Mouse (Mus musculus): Measurements from ENCODE around the gene A730071L15Rik. TPM values are rescaled to one million over a fixed set of nuclear protein-coding genes. Genes with fewer than 3 reads are reported as not detected.

A730071L15Rik gene
- polyA plus RNA-seq (2017; shearing (Covaris generic)): not detected

GRCm38 (mm10) chr11:6199410-6200086 is at the start of gene A730071L15Rik:
Gene A730071L15Rik (plus strand): TSS chr11:6200029.
- peak; percentile 20 for ATAC-seq

GRCm38 (mm10) chr11:6152864-6153263 is 47.0 kb upstream of the A730071L15Rik start:
- peak; percentile 73 for ATAC-seq

- ATAC-seq: no peak
Observed at GRCm38 (mm10) chr11:6154211-6154701, 45.6 kb upstream of the A730071L15Rik start.

GRCm38 (mm10) chr11:6156651-6157050 is 43.2 kb upstream of the A730071L15Rik start:
- no peak for ATAC-seq

GRCm38 (mm10) chr11:6157119-6157518 is 42.7 kb upstream of the A730071L15Rik start:
- no peak for ATAC-seq

GRCm38 (mm10) chr11:6158515-6158914 is 41.3 kb upstream of the A730071L15Rik start:
- ATAC-seq: no peak

- no peak for ATAC-seq
Observed at GRCm38 (mm10) chr11:6159704-6160275, 40.0 kb upstream of the A730071L15Rik start.

- ATAC-seq: no peak
Observed at GRCm38 (mm10) chr11:6160663-6161271, 39.1 kb upstream of the A730071L15Rik start.

- ATAC-seq: no peak
Observed at GRCm38 (mm10) chr11:6161549-6161948, 38.3 kb upstream of the A730071L15Rik start.

- ATAC-seq: no peak
Observed at GRCm38 (mm10) chr11:6163062-6163461, 36.8 kb upstream of the A730071L15Rik start.

GRCm38 (mm10) chr11:6163706-6164105 is 36.1 kb upstream of the A730071L15Rik start:
- ATAC-seq: peak; percentile 29

- ATAC-seq: no peak
Observed at GRCm38 (mm10) chr11:6164781-6165180, 35.0 kb upstream of the A730071L15Rik start.

- no peak for ATAC-seq
Observed at GRCm38 (mm10) chr11:6165391-6166081, 34.3 kb upstream of the A730071L15Rik start.

- no peak for ATAC-seq
Observed at GRCm38 (mm10) chr11:6166351-6166750, 33.5 kb upstream of the A730071L15Rik start.

- no peak for ATAC-seq
Observed at GRCm38 (mm10) chr11:6169041-6169663, 30.7 kb upstream of the A730071L15Rik start.

- no peak for ATAC-seq
Observed at GRCm38 (mm10) chr11:6174719-6175118, 25.1 kb upstream of the A730071L15Rik start.

- no peak for ATAC-seq
Observed at GRCm38 (mm10) chr11:6175506-6175905, 24.3 kb upstream of the A730071L15Rik start.

- no peak for ATAC-seq
Observed at GRCm38 (mm10) chr11:6177781-6178420, 21.9 kb upstream of the A730071L15Rik start.

- ATAC-seq: peak; percentile 78
Observed at GRCm38 (mm10) chr11:6178673-6179166, 21.1 kb upstream of the A730071L15Rik start.

- ATAC-seq: peak; percentile 26
Observed at GRCm38 (mm10) chr11:6179194-6179593, 20.6 kb upstream of the A730071L15Rik start.

- peak; percentile 34 for ATAC-seq
Observed at GRCm38 (mm10) chr11:6180811-6181399, 18.9 kb upstream of the A730071L15Rik start.
